Mouse (Mus musculus) lung, embryonic 16.5 days (tissue): Measurements from ENCODE around the gene Rhobtb3. TPM values are rescaled to one million over a fixed set of nuclear protein-coding genes. Genes with fewer than 3 reads are reported as not detected.
"Not testable (repeated sequence)": the region's sequence is repeated elsewhere in the genome, so short reads cannot be mapped to it uniquely, and the experiment has no call there.

Experiments used
- ATAC-seq: fragments of 200-750 bp; cut with Nextera tagmentation; 2 replicates; pipeline ENCODE4 v1.8.0; 2017; ENCODE audit warnings: low read depth, mild to moderate bottlenecking, moderate library complexity
- H3K27ac ChIP-seq: fragments of 300-500 bp; sonication (generic); 2 replicates; pipeline ENCODE4 v1.5.1; 2014; ENCODE audit warnings: mild to moderate bottlenecking, control low read depth, low read length
- H3K27me3 ChIP-seq: fragments of 300-500 bp; sonication (generic); 2 replicates; pipeline ENCODE4 v1.6.1; 2014; ENCODE audit warnings: low read depth, low read length, mixed read lengths; ENCODE audit not compliant: control insufficient read depth, insufficient read depth
- H3K36me3 ChIP-seq: fragments of 300-500 bp; sonication (generic); 2 replicates; pipeline ENCODE4 v1.6.1; 2014; ENCODE audit warnings: low read length; ENCODE audit not compliant: control insufficient read depth, insufficient read depth
- H3K4me1 ChIP-seq: fragments of 300-500 bp; sonication (generic); replicated peaks from 2 replicates; pipeline ENCODE4 v1.6.1; 2014; ENCODE audit warnings: low read length, mixed read lengths; ENCODE audit not compliant: control insufficient read depth, insufficient read depth
- H3K4me2 ChIP-seq: fragments of 300-500 bp; sonication (generic); 2 replicates; pipeline ENCODE4 v1.6.1; 2014; ENCODE audit warnings: low read depth, low read length, control low read depth
- H3K4me3 ChIP-seq: fragments of 300-500 bp; sonication (generic); 2 replicates; pipeline ENCODE4 v1.5.1; 2014; ENCODE audit warnings: mild to moderate bottlenecking, low read length, control low read depth
- H3K9ac ChIP-seq: fragments of 300-500 bp; sonication (generic); 2 replicates; pipeline ENCODE4 v1.6.1; 2014; ENCODE audit warnings: low read length, control low read depth
- H3K9me3 ChIP-seq: fragments of 300-500 bp; sonication (generic); 2 replicates; pipeline ENCODE4 v1.6.1; 2016; ENCODE audit warnings: low read length; ENCODE audit not compliant: control insufficient read depth
- WGBS: fragments of 180-500 bp; shearing (Covaris S2); extraction: QIAGEN DNeasy Blood & Tissue Kit; methylation state at CpG from one replicate; pipeline ENCODE4 v1.1.7; 2014; 5-methylcytosine and 5-hydroxymethylcytosine counted together
- polyA plus RNA-seq: library from polyadenylated mRNA; unstranded; fragments of >200 nt; fragmentation: Nextera tagmentation; extraction: Ambion mirVana; gene quantifications from 2 replicates; pipeline ENCODE4 v1.2.1, GENCODE M21; 2015

Rhobtb3 gene
- polyA plus RNA-seq, 1 experiment from 2014 or later = 24.7 TPM

DNA sequence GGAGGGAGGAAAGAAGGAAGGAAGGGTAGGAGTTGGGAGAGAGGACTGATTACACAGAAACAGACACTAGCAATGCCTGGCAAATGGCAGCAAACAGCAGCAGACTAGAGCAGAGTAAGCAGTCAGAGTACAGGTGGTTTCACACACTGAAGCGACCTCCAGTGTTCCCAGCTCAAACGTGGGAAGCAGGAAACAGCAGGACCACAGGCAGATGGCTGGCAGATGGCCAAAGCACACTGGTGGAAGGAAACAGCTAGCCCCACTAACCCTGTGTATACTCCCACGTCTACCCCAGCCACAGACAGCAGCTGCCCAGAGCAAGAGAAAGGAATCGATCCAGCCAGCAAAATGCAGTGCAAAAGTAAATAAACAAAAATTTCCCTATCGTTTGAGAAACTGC is 12.7 kb downstream of the Rhobtb3 start:
- 10% methylated on average over 5 of the region's 5 CpGs for WGBS

DNA sequence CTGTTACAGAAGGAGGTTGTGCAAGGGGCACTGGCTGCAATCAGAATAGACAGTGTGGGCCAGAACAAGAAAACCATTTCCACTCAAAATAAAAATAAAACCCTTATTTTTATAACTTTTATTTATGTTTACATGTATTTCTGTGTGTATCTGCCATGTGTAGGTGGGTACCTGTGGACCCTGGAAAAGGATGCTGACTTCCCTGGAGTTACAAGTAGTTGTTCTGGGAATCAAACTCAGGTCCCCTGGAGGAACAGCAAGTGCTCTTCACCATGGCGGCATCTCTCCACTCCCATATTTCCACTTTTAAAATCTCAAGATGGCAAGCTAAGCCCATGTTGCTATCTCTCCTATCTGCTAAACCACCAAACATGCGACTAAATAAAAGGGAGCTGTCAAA is 13.1 kb downstream of the Rhobtb3 start:
- no peak overlapping the region for H3K4me3 ChIP-seq
- no peak overlapping the region for H3K27ac ChIP-seq
- H3K4me2 ChIP-seq = no peak overlapping the region
- H3K36me3 ChIP-seq = peaks cover 10% of the 10 kb centered on the region
- 71% methylated on average over 2 of the region's 2 CpGs for WGBS
- 0 out of 2 replicates have a peak, but pooled peaks cover 3% of the 10 kb centered on the region for H3K4me1 ChIP-seq
- ATAC-seq = no peak
- no peaks in the 10 kb centered on the region for H3K27me3 ChIP-seq
- no peak overlapping the region for H3K9ac ChIP-seq
- no peaks in the 10 kb centered on the region for H3K9me3 ChIP-seq

More for the DNA sequence above, 12.7 kb downstream of the Rhobtb3 start:
- no peak overlapping the region for H3K9ac ChIP-seq
- H3K9me3 ChIP-seq = no peaks in the 10 kb centered on the region
- peak; percentile 79 for ATAC-seq
- H3K4me1 ChIP-seq = 0 out of 2 replicates have a peak, but pooled peaks cover 3% of the 10 kb centered on the region
- H3K27ac ChIP-seq = no peak overlapping the region
- no peak overlapping the region for H3K4me2 ChIP-seq
- H3K36me3 ChIP-seq = peaks cover 10% of the 10 kb centered on the region
- H3K4me3 ChIP-seq = no peak overlapping the region
- no peaks in the 10 kb centered on the region for H3K27me3 ChIP-seq

DNA sequence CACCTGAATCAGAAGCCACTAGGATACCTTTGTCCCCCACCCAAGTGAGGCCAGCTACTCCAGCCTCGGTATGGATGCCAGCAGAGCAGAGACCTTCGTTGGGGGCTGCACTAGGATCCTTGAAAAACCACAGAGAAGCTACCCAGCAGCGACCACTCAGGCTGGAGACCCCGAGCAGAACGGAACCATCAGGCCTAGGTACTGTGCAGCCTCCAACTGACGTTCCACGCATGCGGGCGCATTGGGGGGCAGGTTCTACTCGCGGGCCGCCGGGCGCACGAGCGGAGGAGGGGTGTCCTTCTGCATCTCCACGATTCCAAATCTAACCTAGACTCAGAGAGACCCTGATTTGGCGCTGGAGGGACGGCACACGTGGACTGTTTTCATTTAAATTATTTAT is 13.7 kb downstream of the Rhobtb3 start:
- H3K9me3 ChIP-seq = no peaks in the 10 kb centered on the region
- 90% methylated on average over 20 of the region's 20 CpGs for WGBS
- H3K27ac ChIP-seq = no peak overlapping the region
- H3K9ac ChIP-seq = no peak overlapping the region
- H3K4me3 ChIP-seq = no peak overlapping the region
- peaks cover 10% of the 10 kb centered on the region for H3K36me3 ChIP-seq
- H3K4me2 ChIP-seq = no peak overlapping the region
- ATAC-seq = no peak
- H3K27me3 ChIP-seq = no peaks in the 10 kb centered on the region
- 0 out of 2 replicates have a peak, but pooled peaks cover 3% of the 10 kb centered on the region for H3K4me1 ChIP-seq

DNA sequence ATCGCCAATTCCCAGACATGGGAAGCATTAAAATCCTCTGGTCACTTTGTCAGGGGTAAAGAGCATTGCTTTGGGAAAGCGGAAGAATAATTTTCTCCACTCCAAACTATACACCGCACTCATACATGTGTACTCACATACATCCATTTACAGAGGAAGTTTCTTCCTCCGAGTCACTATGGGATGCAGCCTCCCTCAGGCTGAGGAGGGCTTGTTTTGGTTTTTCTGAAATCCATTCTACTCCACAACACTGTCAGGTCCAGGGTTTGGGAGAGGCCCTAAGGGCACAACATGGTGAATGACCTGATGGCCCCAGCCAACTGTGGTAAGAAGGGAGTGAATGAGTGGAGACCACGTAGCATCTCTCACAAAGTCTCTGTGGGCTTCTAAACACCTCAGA is 14.7 kb downstream of the Rhobtb3 start:
- H3K9me3 ChIP-seq, H3K9ac ChIP-seq, H3K4me3 ChIP-seq, H3K27me3 ChIP-seq, H3K27ac ChIP-seq, H3K4me2 ChIP-seq, ATAC-seq, H3K4me1 ChIP-seq: not testable (repeated sequence)
- WGBS = 93% methylated on average over 5 of the region's 5 CpGs
- H3K36me3 ChIP-seq = peaks cover 10% of the 10 kb centered on the region

DNA sequence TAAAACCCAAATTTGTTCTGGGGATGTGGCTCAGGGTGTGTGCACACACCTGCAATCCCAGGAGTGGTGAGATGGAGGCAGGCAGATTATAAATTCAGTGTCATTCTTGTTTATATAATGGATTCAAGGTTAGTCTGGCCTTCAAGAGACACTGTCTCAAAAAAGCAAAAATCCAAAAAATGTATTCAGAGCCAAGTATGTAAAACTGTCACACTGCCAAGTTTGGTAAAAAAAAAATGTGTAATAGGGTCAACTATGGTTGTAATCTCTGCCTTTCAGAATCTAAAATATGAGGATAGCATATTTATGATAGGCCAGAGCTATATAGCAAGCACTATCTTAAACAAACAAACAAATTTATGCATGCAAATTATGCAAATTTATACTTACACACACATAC is 15.8 kb downstream of the Rhobtb3 start:
- no peak overlapping the region for H3K4me2 ChIP-seq
- no peak overlapping the region for H3K27ac ChIP-seq
- no peak for ATAC-seq
- peaks cover 10% of the 10 kb centered on the region for H3K36me3 ChIP-seq
- no peak overlapping the region for H3K4me3 ChIP-seq
- H3K27me3 ChIP-seq = no peaks in the 10 kb centered on the region
- no peaks in the 10 kb centered on the region for H3K9me3 ChIP-seq
- no peak overlapping the region for H3K9ac ChIP-seq
- 0 out of 2 replicates have a peak, but pooled peaks cover 3% of the 10 kb centered on the region for H3K4me1 ChIP-seq

DNA sequence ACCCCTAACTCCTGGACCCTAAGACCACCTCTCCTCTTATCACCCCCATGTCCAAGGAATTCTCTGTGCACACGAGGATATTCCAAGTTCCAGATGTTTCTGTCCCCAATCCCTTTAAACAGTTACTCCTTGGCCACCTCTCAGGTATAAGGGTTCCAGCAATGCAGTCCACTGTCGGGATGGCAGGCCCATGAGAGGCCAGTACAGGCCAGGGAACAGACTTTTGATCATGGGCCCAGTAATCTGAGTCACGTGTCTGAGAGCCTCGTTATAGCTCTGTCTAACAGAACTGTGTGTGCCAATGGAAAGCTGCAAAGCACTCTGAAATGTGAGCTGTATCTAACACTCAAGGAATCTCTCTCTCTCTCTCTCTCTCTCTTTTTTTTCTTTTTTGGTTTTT is 29.6 kb downstream of the Rhobtb3 start:
- 58% methylated on average over 4 of the region's 4 CpGs for WGBS
- no peaks in the 10 kb centered on the region for H3K9me3 ChIP-seq
- peaks cover 9% of the 10 kb centered on the region for H3K36me3 ChIP-seq
- ATAC-seq = no peak
- H3K4me1 ChIP-seq = no peaks in the 10 kb centered on the region
- H3K4me3 ChIP-seq = no peak overlapping the region
- H3K9ac ChIP-seq = no peak overlapping the region
- H3K27ac ChIP-seq = no peak overlapping the region
- no peak overlapping the region for H3K4me2 ChIP-seq
- no peaks in the 10 kb centered on the region for H3K27me3 ChIP-seq

DNA sequence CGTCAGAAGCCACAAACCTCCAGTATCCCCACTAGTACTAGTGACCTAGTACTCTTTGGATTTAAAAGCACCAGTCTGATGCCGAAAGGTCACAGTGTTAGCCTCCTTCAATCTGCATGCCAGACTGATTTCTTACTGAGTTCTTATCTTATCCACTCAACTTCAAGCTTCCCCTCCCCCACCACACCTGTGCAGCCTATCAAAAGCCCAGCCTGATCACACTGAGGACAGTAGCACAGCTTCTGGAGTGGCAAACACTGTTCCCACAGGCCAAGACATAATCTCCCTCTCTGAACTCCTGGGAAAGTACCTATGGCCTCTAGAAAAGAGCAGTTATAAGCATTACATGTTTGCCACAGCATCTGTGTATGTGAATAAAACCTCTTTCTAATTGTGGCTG is 35.5 kb downstream of the Rhobtb3 start:
- WGBS = 52% methylated on average over 2 of the region's 2 CpGs
- Histone ChIP-seq H3K27me3 (no peaks in the 10 kb centered on the region), H3K36me3 (no peaks in the 10 kb centered on the region; the same call in 1 of the 2 replicates), H3K9me3 (no peaks in the 10 kb centered on the region), H3K4me3 (no peak overlapping the region), H3K4me1 (no peaks in the 10 kb centered on the region), H3K27ac (no peak overlapping the region), H3K4me2 (no peak overlapping the region), H3K9ac (no peak overlapping the region)
- ATAC-seq = peak; percentile 28; the same call in 1 of the 2 replicates

DNA sequence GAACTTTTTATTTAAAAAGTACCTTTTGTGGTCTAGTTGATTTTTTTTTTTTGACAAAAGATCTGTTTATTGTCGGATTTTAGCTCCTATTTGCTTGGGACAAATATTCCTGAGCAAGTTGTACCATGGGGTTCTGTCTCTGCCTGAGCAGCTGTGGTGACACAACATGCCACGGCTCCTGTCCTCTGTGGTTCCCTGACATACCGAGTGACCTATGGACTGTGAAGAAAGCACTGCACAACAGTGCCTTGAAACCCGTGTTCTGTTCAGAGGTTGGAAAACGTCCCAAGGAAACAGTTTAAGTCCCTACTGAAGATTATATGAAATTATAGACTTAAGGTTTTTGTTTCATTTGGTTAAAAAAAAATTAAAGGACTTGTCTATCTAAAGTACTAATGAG is 36.6 kb downstream of the Rhobtb3 start:
- H3K27me3 ChIP-seq = no peaks in the 10 kb centered on the region

DNA sequence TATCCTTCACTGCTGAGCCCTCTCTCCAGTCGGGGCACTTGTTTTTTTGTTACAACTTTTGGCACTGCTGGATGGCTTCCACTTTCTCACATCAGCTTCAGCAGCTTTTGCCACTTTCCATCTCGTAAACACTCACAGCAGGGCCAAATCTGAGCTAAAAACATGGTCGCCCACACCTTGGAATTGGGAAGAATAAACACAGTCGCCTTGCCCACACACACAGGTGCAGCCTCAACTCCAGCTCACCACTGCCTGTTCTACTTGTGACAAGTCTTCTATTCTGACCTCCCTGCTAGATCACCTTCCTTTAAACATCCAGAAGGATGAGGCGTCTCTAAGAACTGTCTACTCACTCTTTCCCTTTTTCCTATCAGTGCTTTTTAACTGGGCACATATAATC is 39.1 kb downstream of the Rhobtb3 start:
- WGBS = 67% methylated on average over 5 of the region's 5 CpGs
- Histone ChIP-seq H3K4me3 (no peak overlapping the region), H3K27ac (no peak overlapping the region), H3K4me2 (no peak overlapping the region), H3K27me3 (no peaks in the 10 kb centered on the region), H3K9me3 (no peaks in the 10 kb centered on the region), H3K4me1 (no peaks in the 10 kb centered on the region), H3K36me3 (peaks cover 3% of the 10 kb centered on the region; the same call in 1 of the 2 replicates), H3K9ac (no peak overlapping the region)
- no peak for ATAC-seq

More for the DNA sequence above, 36.6 kb downstream of the Rhobtb3 start:
- H3K9me3 ChIP-seq = no peaks in the 10 kb centered on the region
- no peak for ATAC-seq
- H3K4me3 ChIP-seq = no peak overlapping the region
- H3K36me3 ChIP-seq = no peaks in the 10 kb centered on the region; the same call in 1 of the 2 replicates
- H3K27ac ChIP-seq = no peak overlapping the region
- 61% methylated on average over 5 of the region's 5 CpGs for WGBS
- H3K9ac ChIP-seq = no peak overlapping the region
- no peak overlapping the region for H3K4me2 ChIP-seq
- H3K4me1 ChIP-seq = no peaks in the 10 kb centered on the region

DNA sequence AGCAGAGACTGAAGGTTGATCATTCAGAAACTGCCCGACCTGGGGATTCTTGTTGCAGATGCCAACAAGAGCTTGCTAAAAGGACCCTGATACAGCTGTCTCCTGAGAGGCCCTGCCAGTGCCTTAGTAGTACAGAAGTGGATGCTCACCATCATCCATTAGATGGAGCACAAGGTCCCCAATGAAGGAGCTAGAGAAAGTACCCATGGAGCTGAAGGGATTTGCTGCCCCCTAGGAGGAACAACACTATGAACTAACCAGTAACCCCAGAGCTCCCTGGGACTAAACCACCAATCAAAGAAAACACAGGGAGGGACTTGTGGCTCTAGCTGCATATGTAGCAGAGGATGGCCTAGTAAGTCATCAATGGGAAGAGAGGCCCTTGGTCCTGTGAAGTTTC is 42.8 kb downstream of the Rhobtb3 start:
- H3K4me1 ChIP-seq, H3K4me2 ChIP-seq, H3K27ac ChIP-seq, ATAC-seq, H3K4me3 ChIP-seq, H3K9ac ChIP-seq, H3K9me3 ChIP-seq, H3K36me3 ChIP-seq, H3K27me3 ChIP-seq: not testable (repeated sequence)
- WGBS = 97% methylated on average over 1 of the region's 1 CpGs
